Mouse (Mus musculus) right cerebral cortex, postnatal 4 days (tissue): Measurements from ENCODE around the gene Pear1.

ENCODE experiments used
- DNase-seq: peaks from one replicate; pipeline ENCODE4 v3.0.0-alpha.2; 2022

Pear1 gene

DNA sequence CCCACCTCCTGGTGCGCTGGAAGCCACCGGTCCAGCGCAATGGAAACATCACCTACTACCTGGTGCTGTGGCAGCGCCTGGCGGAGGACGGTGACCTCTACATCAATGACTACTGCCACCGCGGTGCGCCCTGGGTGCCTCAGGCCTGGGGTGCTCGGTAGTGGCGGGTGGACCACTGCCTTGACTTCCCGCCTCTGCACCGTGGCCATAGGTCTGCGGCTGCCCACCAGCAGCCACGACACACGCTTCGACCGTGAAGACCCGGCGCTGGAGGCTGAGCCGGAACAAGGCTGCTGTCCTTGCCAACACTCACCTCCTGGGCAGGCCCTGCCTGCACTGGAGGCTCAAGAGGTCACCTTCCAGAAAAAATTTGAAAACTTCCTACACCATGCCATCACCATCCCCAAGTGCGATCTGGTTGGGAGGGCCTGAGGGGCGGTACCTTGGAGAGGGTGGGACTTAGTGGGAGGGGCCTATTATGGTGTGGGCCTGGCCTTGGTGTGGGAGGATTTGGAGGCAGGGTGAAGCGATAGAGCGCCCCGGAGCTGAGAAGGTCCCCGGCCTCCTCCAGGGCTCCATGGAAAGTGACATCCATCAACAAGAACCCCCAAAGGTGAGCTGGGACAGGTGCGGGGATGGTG lies 14.7 kb downstream of the Pear1 start:
- no peak for DNase-seq

DNA sequence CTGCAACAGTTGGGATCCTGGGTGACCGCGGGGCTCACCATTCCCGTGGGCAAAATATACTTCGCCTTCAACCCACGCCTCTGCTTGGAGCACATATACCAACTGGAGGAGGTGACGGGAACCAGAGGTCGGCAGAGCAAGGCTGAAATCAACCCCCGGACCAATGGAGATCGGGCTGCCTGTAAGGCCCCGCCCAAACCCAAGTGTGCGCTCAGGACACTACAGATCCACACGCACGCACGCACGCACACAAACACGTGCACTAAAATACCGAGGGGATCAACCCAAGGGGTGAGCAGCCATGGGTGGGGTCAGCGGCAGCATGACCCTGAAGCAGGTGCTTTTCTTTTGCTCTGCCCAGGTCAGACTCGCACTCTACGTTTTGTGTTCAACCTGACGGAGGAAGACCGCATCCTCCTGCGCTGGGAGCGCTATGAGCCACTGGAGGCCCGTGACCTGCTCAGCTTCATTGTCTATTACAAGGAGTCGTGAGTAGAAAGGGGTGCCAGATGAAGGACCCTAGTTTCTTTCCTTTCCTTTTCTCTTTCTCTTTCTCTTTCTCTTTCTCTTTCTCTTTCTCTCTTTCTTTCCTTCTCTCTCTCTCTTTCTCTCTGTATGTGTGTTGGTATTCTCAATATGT lies 19.9 kb downstream of the Pear1 start:
- no peak for DNase-seq

DNA sequence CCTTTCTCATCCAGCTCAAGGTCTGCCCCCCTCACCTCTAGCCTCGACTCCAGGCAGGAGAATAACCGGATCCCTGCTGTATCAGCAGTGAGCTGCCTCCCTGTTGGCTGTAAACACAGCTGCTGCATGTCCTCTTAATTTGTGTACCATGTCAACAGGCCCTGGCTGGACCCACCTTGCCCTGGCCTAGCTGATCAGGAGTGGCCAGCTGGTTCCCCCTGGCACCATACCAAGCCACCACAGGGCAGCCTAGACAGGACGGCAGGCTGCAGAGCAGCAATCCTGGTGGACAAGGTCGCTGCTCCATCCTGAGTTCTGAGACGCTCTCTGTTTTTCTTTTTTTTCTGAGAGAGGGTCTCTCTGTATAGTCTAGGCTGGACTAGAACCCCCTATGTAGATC lies 22.4 kb downstream of the Pear1 start:
- DNase-seq: no peak

DNA sequence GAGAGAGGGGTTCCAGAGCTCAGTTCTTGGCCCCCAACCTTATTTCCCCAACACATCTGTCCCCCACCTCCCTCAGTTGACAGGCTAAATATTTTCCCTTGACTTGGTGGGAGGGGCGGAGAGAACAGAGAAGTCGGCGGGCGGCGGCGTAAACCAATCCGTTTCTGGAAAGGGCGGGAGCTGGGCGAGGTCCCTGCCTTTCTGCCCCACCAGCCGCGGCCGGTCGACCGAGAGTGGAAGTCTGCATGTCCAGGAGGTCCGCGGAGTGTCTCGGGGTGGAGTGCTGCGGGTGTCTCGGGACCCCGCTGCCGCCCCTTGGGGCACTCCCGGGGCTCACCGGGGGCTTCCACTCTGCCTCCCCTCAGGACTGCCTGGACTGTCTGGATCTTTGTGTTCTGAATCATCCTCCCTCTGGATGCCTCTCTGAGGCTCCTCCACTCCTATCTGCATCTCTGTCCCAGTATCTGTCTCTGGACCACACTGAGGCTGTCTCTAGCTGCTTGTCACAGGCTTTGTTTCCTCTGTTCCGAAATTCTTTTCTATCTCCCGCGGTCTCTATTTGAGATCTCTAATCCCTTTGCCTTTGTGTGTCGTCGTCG lies 27.3 kb downstream of the Pear1 start, which contains the start of gene Insrr:
Gene Insrr (plus strand): TSS at position 216 of the 599 bp plus-strand sequence.
- no peak for DNase-seq

DNA sequence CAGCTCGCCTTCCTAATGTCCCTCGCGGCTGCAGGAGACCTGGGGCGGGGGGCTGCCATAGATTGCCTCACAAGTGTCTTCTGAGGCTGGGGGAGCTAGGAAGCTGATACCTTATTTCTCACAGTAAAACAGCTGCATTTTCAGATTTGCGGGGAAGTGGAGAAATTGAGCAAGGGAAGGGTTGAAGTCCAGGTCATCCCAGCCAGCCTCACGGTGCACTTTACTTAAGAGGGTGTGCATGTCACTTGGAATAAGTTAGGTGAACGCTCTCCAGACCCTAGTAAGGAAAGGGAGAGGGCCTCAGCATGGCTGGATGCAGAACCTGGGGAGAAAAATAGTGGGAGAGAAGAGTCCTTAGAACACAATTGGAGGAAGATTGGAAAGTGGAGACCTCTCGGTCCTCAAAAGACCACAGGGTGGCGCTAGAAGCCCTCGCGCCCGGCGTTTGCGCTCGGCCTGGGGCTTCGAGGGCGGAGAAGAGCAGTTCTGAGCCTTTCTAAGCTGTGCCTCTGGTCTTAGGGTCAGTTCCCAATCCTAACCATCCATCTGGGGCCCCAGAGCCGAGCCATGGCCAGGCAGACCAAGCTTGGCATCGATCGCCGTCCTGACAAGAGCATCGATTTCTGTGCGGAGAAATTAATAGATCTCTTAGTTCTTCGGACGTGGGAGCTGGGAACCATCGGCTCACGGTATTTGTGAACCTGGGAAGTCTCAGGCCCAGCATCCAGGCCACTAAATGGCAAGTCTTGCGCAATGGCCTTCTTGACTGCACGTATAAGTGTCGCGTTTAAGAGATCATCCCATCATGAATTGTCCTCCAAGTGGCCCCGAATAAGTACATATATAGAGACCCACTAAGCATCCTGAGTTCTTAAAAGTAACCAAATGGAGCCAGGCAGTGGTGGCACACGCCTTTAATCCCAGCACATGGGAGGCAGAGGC lies 28.5 kb downstream of the Pear1 start:
- peak; percentile 68 for DNase-seq

DNA sequence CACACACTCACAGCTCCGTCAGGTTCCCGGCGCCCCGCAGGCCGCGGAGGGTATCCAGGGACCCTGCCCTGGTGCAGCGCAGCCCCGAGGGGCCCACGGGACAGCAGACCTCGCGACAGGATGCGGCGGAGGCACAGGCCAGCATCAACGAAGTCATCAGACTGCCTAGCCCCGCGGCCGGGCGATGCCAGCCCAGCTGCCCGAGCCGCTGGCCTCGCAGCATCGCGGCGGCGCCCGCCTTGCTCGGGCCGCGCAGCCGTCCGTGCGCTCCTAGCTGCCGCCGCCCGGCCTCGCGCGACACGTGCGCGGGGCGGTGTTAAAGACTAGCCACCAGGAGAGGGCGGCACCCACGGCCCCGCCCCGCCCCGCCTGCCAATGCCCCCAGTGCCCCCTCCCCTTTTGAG lies 29.2 kb downstream of the Pear1 start, which contains the start of gene Ntrk1:
Gene Ntrk1 (minus strand): TSS at position 241 of the 404 bp plus-strand sequence.
- DNase-seq: no peak

DNA sequence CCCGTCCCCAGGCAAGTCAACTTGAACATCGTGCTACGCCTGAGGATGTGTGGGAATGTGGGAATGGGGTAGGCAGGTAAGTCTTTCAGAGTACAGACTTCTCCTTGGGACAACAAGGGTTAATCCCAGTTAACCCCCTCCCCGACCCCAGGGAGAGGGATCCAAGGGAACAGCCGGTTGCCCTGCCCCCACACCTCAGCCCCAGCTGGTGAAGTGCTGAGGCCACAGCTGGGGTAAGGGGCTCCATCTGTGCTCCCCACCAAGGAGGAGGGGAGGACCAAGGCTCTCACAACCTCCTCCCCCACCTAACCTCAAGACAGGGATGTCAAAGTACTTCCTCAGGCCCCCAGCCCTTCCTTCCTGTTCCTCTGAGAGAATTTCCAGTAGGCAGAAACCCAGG lies 34.3 kb downstream of the Pear1 start:
- DNase-seq: no peak

DNA sequence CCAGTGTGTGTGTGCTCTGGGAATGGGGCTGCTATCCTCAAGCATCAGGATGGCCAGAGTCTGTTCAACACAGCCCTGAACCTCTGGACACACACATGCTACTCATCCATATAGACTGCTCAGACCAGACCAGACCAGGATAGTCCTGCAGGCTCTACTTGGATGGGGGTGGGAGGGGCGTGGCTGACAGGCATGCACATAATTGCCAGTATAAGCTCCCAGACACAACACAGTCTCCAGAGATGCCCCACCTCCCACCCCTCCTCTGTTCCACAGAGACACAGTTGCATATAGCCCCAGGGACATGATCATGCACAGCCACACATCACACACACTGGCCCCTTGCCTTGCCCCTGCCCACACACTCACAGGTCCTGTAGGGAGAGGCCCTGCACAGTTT lies 34.9 kb downstream of the Pear1 start:
- no peak for DNase-seq

DNA sequence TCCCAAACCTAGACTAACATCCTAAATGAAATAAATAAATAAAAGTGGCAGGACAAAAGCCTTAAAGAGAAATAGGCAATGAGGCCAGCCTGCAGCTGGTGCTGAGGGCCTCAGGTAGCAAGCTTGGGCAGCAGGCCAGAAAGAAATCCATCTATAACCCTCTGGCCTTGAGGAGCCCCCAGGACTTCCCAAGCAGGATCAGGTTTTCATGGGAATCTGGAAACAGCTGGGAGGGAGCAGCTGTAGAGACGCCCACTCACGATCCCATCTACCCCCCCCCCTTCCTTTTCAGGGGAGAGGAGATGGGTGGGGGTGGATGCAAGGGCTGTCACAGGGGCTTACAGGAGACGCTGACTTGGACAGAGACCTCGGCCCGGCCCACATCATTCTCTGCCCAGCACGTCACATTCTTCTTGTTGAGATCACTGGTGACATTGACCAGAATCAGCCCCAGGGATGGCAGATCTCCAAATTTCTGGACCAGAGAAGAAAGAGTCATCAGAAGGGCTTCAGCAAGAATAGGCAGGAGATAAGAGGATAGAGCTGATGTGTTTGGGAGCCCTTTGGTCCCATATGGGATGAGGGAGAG lies 38.4 kb downstream of the Pear1 start:
- no peak for DNase-seq

DNA sequence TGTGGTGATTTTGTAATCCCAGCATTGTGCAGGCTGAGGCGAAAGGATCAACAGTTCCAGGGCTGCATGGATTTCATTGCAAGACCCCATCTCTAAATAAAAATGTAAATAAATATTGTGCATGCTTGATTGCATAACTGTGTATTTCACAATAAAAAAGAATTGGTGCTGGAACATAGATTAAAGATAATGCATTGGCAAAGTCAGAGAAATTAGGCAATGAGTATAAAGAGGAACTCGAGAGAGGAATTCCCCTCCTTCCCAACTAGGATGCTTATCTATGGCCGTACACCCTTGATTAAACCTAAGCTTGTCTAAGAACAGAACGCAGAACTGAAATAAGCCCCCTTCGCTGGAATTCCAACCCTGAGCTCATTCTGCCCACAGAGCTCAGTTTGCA lies 39.0 kb downstream of the Pear1 start:
- no peak for DNase-seq

DNA sequence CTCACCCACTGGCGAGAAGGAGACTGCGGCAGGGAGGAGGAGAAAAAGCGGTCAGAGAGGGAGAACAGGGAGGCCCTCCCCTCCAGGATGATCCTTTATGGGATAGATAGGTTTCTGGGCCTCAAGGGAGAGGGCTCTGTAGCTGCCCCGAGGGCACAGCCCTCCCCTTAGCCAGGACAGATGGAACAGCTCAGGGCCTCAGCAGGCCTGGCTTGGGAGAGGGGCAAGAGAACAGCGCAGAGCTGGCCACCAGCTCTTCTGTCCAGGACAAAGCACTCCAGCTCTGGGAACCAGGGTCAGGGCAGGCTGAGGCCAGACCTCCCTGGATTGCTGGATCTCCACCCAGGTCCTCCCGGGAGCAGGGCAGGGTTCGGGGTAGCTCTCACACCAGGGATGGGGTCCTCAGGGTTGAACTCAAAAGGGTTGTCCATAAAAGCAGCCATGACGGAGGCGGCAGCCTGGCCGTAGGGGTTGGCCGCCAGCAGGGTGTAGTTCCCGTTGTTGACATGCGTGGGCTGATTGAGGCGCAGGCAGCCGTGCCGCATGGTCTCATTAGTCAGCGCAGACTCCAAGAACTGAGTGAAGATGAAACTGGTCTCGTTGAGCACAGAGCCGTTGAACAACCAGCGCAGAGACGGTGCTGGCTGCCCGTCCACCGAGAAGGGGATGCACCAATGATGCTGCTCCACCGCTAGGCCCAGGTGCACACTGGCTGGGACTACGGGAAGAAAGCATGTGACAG lies 40.7 kb downstream of the Pear1 start:
- no peak for DNase-seq

DNA sequence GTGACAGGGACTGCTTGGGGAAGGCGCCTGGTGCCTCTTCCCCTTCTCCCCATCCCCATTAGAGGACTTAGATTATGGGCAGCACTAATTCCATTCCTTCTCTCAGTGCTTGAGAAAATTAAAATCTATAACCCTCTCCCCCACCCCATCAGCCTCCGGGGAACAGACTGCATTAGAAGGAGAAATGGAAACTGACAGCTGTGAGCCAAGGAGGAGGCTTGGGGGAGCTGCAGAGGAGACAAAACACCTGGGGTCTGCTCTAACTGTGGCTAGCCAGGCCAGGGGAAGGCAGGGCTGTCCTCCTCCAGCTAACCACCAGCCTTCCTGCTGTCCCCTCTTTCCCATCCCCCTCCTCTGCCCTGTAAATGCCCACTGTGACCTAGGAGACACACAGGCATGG lies 45.0 kb downstream of the Pear1 start:
- no peak for DNase-seq

DNA sequence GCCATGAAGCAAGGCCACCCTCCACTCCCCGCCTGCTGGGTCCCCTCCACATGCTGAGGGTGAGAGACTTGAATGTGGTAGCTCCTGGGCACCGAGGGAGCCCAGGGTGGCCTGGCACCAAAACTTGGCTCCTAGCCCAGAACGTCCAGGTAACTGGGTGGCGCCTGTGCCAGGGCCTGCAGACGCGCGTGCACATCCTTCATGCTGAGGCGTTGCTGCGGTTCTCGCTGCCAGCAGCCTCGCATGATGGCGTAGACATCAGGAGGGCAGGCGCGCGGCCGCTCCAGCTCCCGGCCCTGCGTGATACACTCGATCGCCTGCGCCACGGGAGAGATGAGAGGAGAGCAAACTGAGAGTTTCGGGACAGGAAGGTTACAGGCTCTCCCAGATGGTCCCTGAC lies 45.8 kb downstream of the Pear1 start:
- DNase-seq: no peak

DNA sequence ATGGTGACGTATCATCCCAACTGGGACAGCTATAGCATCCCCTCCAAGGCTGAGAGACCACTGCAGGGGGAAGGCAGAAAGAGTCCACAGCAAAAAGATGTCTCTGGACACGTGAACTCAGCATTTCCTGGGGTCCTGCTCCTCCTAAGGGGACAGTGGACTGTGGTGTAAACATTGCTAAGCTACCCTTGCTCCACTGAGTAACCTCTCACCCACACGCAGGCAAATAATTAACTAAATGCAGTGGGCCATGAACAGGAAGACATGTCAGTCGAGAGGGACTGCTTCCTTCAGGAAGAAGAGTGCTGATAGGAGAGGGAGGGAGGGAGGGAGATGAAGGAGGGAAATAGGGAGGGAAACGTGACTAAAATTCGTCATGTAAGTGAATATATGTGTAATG lies 53.0 kb downstream of the Pear1 start:
- no peak for DNase-seq

DNA sequence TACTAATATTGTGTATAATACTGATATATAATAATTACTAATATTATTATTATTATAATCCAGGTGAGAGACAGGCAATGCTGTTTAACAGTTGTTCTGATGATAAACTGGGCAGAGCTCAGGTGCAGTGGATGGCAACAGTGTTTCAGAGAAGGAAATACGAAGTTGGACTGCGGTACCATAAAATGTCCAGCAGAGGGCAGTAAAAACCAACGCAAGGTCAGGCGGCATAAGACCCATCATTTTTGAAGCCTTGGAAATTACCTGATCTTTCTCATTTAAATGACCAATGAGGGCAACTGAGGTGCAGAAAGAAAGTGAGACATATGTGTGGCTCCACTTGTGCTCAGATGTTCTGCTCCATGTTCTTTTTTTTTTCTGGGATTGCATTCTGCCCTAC lies 53.8 kb downstream of the Pear1 start:
- DNase-seq: no peak

DNA sequence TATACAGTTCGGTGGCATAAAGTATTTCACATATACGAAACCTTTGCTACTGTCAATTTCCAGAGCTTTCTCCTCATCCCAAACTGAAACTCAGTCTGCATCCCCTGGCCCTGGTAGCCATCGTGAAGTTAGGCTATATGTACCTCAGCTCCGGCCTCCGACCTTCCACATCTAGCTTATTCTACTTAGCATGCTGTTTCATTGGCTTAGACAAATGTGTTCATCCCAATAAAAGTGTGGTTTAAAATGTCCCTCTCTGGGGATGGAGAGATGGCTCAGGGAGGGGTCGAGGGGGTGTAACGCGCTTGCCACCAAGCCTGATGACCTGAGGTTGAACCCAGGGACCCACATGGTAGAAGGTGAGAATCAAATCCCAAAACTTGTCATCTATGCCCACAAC lies 54.6 kb downstream of the Pear1 start:
- no peak for DNase-seq

DNA sequence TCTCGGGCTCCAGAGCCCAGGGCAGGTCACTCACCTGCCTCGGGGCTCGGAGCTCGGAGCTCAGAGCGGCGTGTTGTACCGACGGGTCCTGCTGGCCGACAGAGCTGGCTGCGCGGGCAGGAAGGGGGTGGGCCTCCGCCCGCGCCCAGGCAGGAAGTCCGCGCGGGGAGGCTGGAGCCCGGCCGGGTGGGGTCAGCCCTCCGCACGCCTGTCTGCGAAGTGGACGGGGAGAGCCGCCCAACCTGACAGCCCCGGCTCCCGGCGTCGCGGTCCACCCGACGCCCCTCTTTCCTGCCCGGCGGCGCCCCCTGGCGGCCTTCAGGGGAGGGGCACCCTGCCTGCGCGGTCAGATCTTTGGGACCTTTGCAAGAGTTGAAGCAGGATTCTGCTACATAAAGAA lies 55.3 kb downstream of the Pear1 start:
- DNase-seq: peak; percentile 69

DNA sequence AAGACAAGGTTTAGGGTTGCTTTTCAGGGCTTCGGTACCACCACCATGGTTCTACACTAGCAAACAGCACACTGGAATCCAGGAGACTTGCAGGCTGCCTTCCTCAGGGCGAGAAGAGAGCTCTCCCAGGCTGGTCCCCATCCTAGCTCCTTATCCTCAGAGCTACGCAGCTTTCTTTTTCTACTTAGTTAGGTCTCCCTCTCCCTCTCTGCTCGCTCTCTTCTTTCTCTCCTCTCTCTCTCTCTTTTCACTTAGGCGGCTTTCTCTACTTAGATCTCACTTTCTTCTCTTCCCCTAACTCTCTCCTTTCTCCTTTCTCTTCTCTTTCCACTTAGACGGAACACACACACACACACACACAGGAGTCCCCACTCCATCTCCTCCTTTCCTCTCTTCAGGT lies 55.7 kb downstream of the Pear1 start:
- no peak for DNase-seq

DNA sequence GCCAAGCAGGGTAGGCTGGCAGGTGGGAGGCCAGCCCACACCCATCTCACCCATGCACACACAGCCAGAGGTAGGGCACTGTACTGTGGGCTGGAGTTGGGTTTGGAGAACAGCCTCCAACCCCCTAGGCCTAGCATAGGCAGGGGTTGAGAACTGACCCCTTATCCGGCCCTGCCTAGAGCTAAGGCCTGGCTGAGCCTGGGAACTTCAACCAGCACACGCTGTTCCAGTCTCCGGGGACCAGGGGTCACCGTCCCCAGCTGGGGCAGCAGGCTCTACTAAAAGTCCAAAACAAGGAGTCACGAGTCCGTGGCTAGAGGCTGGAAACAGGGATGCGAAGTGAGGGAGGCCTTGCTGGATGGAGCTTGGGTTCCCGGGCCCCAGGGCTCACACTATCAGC lies 56.3 kb downstream of the Pear1 start:
- DNase-seq: no peak

DNA sequence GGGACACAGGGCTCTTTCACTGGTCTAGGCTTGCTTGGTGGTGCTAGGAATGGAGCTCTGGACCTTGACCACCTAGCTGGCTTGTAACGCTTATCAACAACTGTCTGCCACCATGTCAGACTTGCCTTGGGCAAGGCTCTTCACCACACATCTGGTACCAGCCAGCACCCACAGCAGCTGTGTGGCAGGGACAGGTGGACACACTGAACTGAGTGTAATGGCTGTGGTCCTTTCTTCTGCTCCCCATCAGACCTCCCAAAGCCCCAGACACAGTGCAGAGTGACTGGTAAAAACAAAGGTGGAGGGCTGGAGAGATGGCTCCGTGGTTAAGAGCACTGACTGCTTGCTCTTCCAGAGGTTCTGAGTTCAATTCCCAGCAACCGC lies 57.8 kb downstream of the Pear1 start:
- no peak for DNase-seq

DNA sequence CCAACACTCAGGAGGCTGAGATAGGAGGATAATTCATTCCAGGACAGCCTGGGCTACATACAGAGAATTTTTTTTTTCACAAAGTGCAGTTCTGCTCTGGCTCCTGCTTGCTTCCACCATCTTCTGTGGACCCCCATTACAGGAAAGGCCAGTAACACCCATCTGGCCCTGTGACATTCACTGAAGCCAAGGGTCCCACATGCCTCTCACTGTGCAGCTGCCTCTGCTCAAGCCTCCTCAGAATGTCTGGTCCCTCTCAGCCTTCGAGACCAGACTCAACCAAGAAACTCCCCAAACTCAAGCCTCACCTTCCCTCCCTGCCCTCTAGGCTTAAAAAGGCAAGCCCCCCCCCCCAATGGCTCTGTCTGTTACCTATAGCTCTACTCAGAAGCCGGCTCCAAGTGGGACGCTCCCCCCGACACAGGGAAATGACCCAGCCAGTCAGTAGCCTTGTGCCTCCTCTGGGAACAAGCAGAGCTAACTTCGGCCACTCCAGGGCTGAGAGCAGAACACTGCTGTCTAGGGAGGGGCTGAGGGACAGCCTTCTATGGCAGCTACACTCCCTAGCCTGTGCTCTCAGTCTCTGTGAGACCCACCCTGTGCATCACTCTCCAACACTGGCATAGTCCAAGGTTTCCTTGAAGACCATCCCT lies 58.3 kb downstream of the Pear1 start:
- no peak for DNase-seq

DNA sequence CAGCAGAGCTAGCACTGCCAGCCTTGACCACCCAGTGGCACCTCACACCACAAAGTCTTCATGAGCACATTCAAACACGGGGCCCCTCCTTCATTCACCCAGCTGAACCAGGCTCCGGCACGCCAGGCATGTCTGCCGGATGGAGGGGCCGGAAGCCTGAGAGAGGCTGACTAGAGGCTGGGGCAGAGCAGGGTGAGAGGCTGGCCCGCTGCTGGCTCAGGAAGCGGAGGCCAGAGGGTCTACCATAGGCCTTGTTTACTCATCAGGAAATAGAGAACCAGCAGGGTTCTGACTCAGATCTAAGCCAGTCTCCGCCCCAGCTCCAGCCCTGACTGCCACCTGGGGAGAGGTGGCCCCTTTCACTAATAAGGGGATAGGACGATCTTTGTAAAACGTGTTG lies 59.0 kb downstream of the Pear1 start:
- no peak for DNase-seq
